In the genomic region with DNA sequence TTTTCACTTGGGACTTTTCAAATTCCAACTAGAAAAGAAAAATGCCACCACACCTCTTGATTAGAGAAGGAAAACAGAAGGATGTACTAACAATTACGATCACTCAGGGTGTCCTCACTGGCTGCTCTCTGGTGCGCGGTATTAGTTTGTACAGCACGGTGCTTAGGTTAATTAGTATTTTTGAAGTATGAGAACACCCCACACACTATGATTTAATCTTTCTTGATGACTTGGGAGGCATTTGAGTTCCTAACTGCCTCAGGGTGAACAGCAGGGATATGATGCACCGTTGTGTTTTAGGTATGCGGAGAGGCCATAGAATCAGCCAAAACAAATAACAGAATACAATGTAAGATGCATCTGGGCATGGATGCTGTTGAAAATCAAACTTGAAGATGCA, we compare ENCODE assay signal across 15 mouse cellular contexts.
"Had no signal": no experiment of that assay in that cellular context is flagged by ENCODE, and none has a peak within 500 bp of the region (broad histone marks: within the 10 kb centered on the region; RNA-seq: fewer than 3 reads in every experiment).

No protein-coding gene starts in this region.

- H3K27ac ChIP-seq: midbrain, embryonic 10.5 days; midbrain, embryonic 12.5 days; neural tube, embryonic 13.5 days; neural tube, embryonic 15.5 days; stomach, embryonic 15.5 days; stomach, postnatal 0 days had no signal

- H3K9ac ChIP-seq: lung, embryonic 14.5 days; midbrain, embryonic 12.5 days; neural tube, embryonic 13.5 days; neural tube, embryonic 15.5 days; stomach, embryonic 15.5 days had no signal

- DNase-seq: lung, adult 18-20 months; lung, embryonic 14.5 days; midbrain, embryonic 14.5 days; right cerebral cortex, postnatal 14 days; thymus, adult 2 months; thymus, postnatal 25 days; thymus, postnatal 4 days had no signal

- ATAC-seq: midbrain, embryonic 16.5 days had no signal

- H3K4me3 ChIP-seq: midbrain, embryonic 10.5 days; midbrain, embryonic 12.5 days; myocyte; neural tube, embryonic 13.5 days; neural tube, embryonic 15.5 days; stomach, embryonic 15.5 days had no signal

- H3K27me3 ChIP-seq: neural tube, embryonic 13.5 days; neural tube, embryonic 15.5 days; stomach, embryonic 15.5 days had no signal

- H3K4me2 ChIP-seq: lung, embryonic 14.5 days; midbrain, embryonic 12.5 days; neural tube, embryonic 13.5 days; neural tube, embryonic 15.5 days; stomach, embryonic 15.5 days had no signal

- H3K4me1 ChIP-seq: neural tube, embryonic 13.5 days; neural tube, embryonic 15.5 days; stomach, embryonic 15.5 days had no signal

- H3K9me3 ChIP-seq: midbrain, embryonic 10.5 days; midbrain, embryonic 12.5 days; neural tube, embryonic 13.5 days; neural tube, embryonic 15.5 days; stomach, embryonic 15.5 days had no signal
